Mouse (Mus musculus) layer of hippocampus, adult 2 months (tissue): ENCODE measurements at regions not wholly inside any gene's neighbourhood (a gene's known extent, or its start where the extent isn't known, plus 50 kb on each side); places are given as distances from the start of the nearest gene placed in this dataset.
A peak's percentile ranks its signal among the peaks of the same experiment; 100 is the strongest.

Source experiments
- DNase-seq, 2 experiments: peaks; one replicate each; pipeline ENCODE4 v3.0.0; 2022; ENCODE audit warnings: low spot score in 2 of 2
- H3K27ac ChIP-seq: fragments of 200-600 bp; 2 replicates; pipeline ENCODE4 v1.8.1; 2022
- H3K4me3 ChIP-seq: fragments of 200-600 bp; 2 replicates; pipeline ENCODE4 v1.8.1; 2022; ENCODE audit warnings: mild to moderate bottlenecking
- CTCF ChIP-seq: fragments of 200-600 bp; conservative IDR thresholded peaks from 2 replicates; pipeline ENCODE4 v1.8.1; 2022; ENCODE audit warnings: antibody characterized with exemption, mild to moderate bottlenecking, moderate library complexity

DNA sequence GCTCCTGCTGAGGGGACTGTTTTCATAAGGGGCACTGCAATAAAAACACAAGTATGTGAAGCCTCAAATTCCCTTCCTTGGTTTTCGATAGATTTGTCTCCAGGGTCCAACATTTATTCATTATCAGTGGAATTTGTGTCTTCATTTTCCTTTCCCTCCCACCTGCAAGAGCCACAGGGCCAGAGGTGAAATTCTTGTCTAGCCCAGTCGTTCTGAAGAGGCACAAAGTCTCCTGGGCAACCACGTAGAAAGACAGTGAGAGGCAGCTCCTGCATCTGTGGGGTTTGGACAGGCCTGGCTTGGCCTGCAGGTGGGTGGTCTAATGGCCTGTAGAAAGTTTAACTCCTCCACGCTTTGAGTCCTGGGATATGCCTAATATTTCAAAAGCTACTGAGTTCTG is 211.3 kb upstream of the Daam1 start:
- Histone ChIP-seq H3K4me3 (no peak overlapping the region), H3K27ac (no peak overlapping the region)
- DNase-seq = no peak
- no peak for TF ChIP-seq CTCF

DNA sequence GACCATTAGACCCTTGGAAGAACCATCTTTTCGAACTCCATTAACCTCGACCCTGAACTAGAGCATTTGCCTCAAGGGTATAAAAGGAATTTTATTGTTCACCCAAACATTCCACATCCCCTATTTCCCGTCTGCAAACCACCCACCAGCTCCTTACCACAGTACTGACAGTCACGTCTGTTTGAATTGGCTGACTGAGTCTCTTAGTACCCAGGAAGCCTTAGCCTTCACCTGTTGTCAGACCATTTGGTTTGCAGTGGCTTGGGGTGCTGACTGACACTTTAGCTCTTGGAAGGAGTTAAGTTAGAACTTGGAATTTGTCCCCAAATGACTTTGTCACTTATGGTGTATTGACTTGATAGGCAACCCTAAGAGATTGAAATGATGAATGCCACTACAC is 209.3 kb upstream of the Daam1 start:
- DNase-seq = no peak
- no peak overlapping the region for H3K4me3 ChIP-seq
- TF ChIP-seq CTCF = no peak
- H3K27ac ChIP-seq = no peak overlapping the region

GRCm38 (mm10) chr12:71622761-71623160 is 208.1 kb upstream of the Daam1 start:
- no peak for TF ChIP-seq CTCF
- no peak overlapping the region for H3K27ac ChIP-seq
- no peak for DNase-seq
- no peak overlapping the region for H3K4me3 ChIP-seq

GRCm38 (mm10) chr12:71623271-71623670 is 207.6 kb upstream of the Daam1 start:
- TF ChIP-seq CTCF = no peak
- Histone ChIP-seq H3K27ac (peak overlapping the region; percentile 20; the same call in 1 of the 2 replicates), H3K4me3 (no peak overlapping the region)
- no peak for DNase-seq

DNA sequence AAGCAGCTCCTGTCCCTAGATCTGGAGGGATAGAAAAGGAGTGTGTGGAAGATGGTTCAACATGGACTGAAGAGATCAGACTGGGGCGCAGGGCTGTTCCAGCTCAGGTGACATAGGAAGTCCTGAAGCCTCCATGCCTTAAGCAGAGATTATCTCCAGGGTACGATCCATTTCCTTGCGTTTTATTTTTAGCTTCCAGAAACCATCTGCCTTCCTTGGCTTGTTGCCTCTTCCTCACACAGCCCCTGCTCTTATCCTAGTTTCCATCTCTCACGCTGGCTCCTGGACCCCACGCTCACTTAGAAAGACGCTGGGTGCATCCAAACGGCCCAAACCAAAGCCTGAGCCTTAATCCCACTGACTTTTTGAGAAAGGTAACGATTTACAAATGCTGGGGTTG is 206.8 kb upstream of the Daam1 start:
- H3K27ac ChIP-seq = peak overlapping the region; percentile 20; the same call in 1 of the 2 replicates
- no peak for TF ChIP-seq CTCF
- DNase-seq = no peak
- H3K4me3 ChIP-seq = no peak overlapping the region

GRCm38 (mm10) chr12:71624676-71625075 is 206.2 kb upstream of the Daam1 start:
- H3K4me3 ChIP-seq = no peak overlapping the region
- no peak overlapping the region for H3K27ac ChIP-seq
- TF ChIP-seq CTCF = no peak
- DNase-seq = no peak

GRCm38 (mm10) chr12:71625115-71625514 is 205.8 kb upstream of the Daam1 start:
- TF ChIP-seq CTCF = no peak
- no peak for DNase-seq
- Histone ChIP-seq H3K27ac (no peak overlapping the region), H3K4me3 (no peak overlapping the region)

- no peak for DNase-seq
- Histone ChIP-seq H3K27ac (peak overlapping the region; percentile 76; the same call in 1 of the 2 replicates), H3K4me3 (no peak overlapping the region)
- TF ChIP-seq CTCF = no peak
Observed at GRCm38 (mm10) chr12:71626801-71627200, 204.1 kb upstream of the Daam1 start.

GRCm38 (mm10) chr12:71627421-71628339 is 203.2 kb upstream of the Daam1 start:
- Histone ChIP-seq H3K27ac (peak overlapping the region; percentile 76), H3K4me3 (no peak overlapping the region)
- DNase-seq = peak in 1 of 2 experiments; percentile 11
- no peak for TF ChIP-seq CTCF

- no peak for TF ChIP-seq CTCF
- DNase-seq = no peak
- no peak overlapping the region for H3K4me3 ChIP-seq
- peak overlapping the region; percentile 76 for H3K27ac ChIP-seq
Observed at GRCm38 (mm10) chr12:71628340-71628738, 202.5 kb upstream of the Daam1 start.

GRCm38 (mm10) chr12:71628796-71629195 is 202.1 kb upstream of the Daam1 start:
- no peak for DNase-seq
- H3K4me3 ChIP-seq = no peak overlapping the region
- peak overlapping the region; percentile 76; the same call in 1 of the 2 replicates for H3K27ac ChIP-seq
- no peak for TF ChIP-seq CTCF

- DNase-seq = no peak
- no peak for TF ChIP-seq CTCF
- no peak overlapping the region for H3K4me3 ChIP-seq
- H3K27ac ChIP-seq = no peak overlapping the region
Observed at GRCm38 (mm10) chr12:71630386-71630785, 200.5 kb upstream of the Daam1 start.

DNA sequence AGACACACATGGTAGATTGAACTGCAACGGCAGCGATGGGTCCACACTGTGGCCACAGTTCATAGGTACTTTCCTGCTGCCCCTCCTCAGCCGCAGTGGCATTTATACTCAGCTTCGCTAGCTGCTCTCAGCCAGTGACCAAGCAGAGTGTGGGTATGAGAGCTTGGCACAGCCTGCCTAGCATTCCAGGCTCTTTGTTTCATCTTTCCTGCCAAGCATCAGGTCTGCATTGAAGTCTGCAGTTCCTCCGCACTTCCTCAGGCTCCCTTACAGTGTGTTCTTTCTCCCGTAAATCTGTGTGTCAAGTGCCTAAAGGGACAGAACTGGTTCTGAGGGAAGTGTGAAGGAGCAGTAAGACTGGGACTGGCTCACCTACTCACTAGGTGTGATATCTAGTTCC is 194.6 kb upstream of the Daam1 start:
- DNase-seq = no peak
- no peak for TF ChIP-seq CTCF
- Histone ChIP-seq H3K4me3 (no peak overlapping the region), H3K27ac (no peak overlapping the region)

DNA sequence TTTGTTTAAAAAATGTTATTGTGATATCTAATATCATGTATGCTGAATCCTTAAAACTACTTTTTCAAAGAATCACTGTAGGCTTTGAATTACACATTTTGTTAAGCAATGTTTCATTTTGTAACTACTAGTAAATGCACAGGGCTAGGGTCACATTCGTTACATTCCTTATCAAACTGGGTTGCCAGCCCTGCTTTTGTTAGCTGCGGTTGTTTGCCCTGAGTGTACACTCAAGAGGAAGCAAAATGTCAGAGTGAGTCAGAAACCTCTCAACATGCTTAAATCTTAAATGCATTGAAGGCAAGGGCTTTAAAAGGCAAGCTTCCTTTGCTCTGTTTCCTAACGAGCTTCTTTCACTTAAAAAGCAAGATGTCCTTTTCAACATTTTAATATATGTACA is 193.6 kb upstream of the Daam1 start:
- Histone ChIP-seq H3K27ac (no peak overlapping the region), H3K4me3 (no peak overlapping the region)
- no peak for DNase-seq
- TF ChIP-seq CTCF = no peak

- TF ChIP-seq CTCF = no peak
- Histone ChIP-seq H3K4me3 (no peak overlapping the region), H3K27ac (no peak overlapping the region)
- no peak for DNase-seq
Observed at GRCm38 (mm10) chr12:71638246-71638645, 192.6 kb upstream of the Daam1 start.
